Mouse (Mus musculus): ENCODE measurements around the gene Olfr1346.
"Not testable (repeated sequence)": the region's sequence is repeated elsewhere in the genome, so short reads cannot be mapped to it uniquely, and the experiment has no call there.

Olfr1346 gene

GRCm38 (mm10) chr7:6466951-6467350 is at the start of gene Olfr1346:
Gene Olfr1346 (plus strand): TSS chr7:6467101.
- no peak for DNase-seq

- no peak for DNase-seq
Measured at GRCm38 (mm10) chr7:6419894-6420293, 47.0 kb upstream of the Olfr1346 start.

GRCm38 (mm10) chr7:6429381-6429780 is 37.5 kb upstream of the Olfr1346 start:
- DNase-seq: no peak

GRCm38 (mm10) chr7:6430342-6430741 is 36.6 kb upstream of the Olfr1346 start:
- no peak for DNase-seq

- no peak for DNase-seq
Measured at GRCm38 (mm10) chr7:6438388-6438787, 28.5 kb upstream of the Olfr1346 start, which contains the start of gene Olfr1344. Gene Olfr1344 (plus strand): TSS chr7:6438688.

- no peak for DNase-seq
Measured at GRCm38 (mm10) chr7:6441173-6441572, 25.7 kb upstream of the Olfr1346 start.

DNA sequence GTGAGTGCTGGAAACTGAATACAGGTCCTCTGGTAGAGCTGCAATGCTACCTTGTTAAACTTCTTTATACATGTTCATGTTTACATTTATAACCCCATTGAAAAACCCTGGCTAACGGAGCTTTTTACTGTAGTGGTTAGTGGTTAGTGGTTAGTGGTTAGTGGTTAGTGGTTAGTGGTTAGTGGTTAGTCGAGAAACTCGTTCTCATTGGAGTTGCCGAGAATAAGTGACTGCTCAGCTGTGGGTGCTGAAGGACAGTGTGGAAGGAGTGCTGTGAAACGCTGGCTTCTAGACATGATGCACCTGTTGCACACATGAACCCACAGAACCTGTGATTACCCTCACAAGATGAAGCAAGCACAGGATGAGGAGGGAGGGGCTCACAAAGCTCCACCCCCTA is 19.1 kb upstream of the Olfr1346 start:
- no peak for DNase-seq

GRCm38 (mm10) chr7:6455868-6456267 is 11.0 kb upstream of the Olfr1346 start, which contains the start of gene Olfr1336:
Gene Olfr1336 (plus strand): TSS chr7:6456168.
- DNase-seq: no peak

GRCm38 (mm10) chr7:6456399-6456798 is 10.5 kb upstream of the Olfr1346 start:
- no peak for DNase-seq

- DNase-seq: not testable (repeated sequence)
Measured at GRCm38 (mm10) chr7:6477633-6478032, 10.7 kb downstream of the Olfr1346 start.

- no peak for DNase-seq
Measured at GRCm38 (mm10) chr7:6486841-6487240, 19.9 kb downstream of the Olfr1346 start, which contains the start of gene Olfr5. Gene Olfr5 (minus strand): TSS chr7:6486941.

GRCm38 (mm10) chr7:6499655-6500054 is 32.8 kb downstream of the Olfr1346 start, which contains the start of gene Olfr1347:
Gene Olfr1347 (minus strand): TSS chr7:6499755.
- DNase-seq: no peak

DNA sequence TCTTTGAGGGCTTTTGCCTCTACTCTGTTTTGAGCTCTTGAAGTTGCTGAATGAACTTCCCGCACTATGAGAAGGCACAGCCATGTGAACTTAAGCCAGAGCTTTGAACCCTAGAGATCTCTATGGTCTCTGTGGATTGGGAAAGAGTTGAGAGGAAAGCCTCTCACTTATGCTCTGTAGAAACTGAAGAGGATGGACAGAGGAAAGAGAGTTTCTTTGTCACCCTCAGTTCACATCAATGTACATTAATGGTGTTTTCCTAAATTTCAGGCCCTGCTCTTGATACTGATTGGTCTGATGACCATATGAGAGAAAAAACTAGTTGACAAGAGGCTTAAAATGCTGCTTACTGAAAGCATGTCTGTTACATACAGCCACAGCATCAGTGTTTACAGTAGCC is 41.7 kb downstream of the Olfr1346 start, which contains the start of gene Olfr1348:
TSS of gene Olfr1348 (minus strand) at position 101 of the 400 bp plus-strand sequence.
- no peak for DNase-seq

- DNase-seq: no peak
Measured at GRCm38 (mm10) chr7:6521666-6522065, 54.8 kb downstream of the Olfr1346 start.

DNA sequence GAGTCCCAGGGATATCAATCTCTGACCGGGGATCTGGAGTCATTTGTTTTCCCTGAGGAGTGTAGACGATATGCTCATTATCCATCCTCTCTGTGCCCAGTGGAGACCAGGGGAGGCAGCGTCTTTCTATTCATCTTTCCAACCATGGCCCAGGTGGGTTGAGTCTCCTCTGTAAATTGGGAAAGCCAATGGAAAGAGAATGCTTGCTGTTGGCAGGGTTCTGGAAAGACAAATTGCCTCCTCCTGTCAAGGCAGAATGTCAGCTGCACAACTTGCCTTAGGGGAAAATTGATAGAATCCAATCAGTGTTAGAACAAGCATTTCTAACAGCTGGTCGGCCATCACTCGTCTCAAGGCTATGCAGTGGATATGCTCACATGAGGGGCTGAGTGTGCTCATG is 55.9 kb downstream of the Olfr1346 start, which contains the start of gene Olfr1349:
TSS of gene Olfr1349 (minus strand) at position 101 of the 400 bp plus-strand sequence.
- DNase-seq: no peak

DNA sequence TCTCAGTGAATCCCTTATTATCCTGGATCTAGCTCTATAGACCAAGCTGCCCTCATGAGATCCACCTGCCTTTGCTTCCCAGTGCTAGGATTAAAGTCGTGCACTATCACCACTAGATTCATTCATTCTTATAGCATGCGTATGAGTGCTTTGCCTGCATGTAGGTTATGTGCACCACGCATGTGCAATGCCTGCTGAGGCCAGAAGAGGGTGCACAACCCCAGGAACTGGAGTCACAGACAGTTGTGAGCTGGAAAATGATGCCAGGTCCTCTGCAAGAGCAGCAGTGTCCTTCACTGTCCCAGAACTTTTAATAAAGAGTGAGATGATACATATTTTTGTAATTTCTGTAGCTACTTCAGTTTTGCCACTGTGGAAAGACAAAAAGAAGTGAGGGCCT is 58.1 kb downstream of the Olfr1346 start:
- no peak for DNase-seq

DNA sequence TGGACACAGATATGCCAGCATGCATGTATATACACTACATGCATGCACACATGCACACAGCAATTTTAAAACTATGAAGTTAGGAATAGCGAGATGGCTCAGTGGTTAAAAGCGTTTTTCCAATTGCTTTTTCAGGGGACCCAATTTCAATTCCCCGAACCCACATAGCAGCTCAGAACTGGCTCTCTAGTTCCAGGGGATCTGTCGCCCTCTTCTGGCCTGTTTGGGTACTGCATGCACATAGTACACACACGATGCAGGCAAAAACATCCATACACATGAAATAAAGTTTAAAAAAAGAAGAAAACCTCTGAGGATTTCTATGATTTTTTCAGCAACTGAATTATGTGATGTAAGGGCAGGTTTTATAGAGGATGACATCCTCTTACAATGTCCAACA is 59.2 kb downstream of the Olfr1346 start:
- DNase-seq: no peak
